Mouse (Mus musculus) layer of hippocampus, adult 11-12 months (tissue): Measurements from ENCODE around the gene Pitpnm2.

Source experiments
- DNase-seq: peaks from one replicate; pipeline ENCODE4 v3.0.0; 2022; ENCODE audit warnings: low spot score

The Pitpnm2 gene

DNA sequence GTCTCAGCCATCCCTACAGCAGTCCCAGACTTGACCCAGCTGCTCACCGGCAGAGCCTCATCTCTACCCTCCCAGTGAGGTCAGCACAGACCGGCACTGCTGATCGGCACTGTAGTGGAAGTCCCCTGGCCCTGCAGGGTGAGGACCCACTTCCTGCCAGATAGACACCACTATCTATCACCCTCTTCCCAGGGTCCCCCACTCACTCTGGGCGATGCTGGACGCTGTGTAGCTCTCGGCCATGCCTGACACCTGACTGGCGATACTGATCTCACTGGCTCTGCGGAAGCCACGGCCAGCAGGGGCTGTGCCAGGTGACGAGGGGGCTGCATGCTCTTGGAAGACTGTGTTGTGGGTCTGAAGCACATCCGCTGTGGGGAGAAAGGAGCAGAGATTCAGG, 124.5 kb downstream of the Pitpnm2 start:
- DNase-seq = no peak

DNA sequence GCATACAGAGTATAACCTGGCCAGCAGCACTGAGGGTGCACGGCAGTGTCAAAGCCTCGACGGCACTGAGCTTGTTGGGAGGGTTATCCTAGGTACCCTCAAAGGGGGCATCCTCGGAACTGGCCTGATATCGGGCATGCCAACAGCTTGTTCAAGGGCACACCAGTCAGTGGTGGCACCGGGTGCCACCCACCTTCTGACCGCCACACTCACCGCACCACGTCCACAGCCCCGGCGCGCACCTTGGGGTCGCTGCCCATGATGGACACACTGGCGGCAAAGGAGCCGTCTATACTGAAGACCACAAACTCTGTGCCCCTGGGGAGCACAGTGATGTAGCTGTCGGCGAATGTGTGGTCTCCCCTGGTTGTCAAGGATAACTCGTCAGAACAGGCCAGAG, 127.2 kb downstream of the Pitpnm2 start:
- no peak for DNase-seq

DNA sequence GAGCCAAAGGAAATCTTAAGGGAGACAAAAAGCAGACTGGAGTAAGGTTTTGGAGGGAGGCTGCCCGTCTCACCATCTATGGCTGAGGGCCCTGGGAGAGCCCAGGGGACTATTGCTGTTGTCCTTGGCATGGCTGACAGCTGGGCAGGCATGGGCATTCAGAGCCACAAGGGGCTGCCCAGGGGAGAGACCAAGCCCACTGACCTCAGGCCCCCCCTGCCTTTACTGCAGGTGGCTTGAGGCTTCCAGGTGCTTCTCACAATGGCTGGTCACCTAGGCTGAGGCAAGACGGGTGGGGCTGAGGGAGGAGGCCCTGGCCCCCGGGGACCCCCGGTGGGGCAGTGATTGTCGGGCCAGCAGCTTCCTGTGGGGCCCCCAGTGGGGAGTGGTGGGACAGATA, 130.4 kb downstream of the Pitpnm2 start:
- no peak for DNase-seq

DNA sequence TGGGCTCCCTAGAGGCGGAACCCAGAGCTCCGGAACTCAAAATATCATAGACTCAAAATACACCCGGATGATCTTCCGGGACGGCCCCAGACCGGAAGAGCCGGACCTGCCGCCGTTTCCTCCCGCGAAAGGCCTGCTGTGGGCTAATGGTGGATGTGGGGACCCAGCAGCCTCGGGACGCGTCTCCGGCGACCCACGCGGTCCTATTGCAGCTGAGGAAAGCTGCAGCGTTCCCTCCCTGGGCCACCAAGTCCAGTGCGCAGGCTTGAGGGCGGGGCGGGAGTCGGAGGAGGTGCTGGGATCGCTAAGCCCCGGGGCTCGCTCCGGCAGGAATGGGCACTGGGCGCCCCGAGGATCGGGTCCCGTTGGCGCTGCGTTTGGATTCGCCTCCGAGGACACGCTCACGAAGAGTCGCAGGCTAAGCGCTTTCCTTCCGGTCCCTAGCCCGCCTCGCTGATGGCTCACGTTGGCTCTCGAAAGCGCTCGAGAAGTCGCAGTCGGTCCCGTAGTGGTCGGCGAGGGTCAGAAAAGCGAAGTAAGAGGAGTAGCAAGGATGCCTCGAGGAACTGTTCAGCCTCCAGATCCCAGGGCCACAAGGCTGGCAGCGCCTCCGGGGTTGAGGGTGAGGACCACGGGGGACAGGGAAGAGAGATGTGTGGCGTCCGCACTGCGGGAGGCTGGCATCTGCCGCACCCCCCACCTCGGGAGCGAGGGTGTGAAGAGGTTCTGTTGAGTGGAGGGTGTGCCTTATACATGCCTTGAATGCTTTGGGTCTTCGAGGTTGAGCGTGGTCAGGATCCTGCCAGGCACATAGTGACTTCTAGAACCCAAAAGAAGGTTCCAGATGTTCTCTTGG, 133.3 kb downstream of the Pitpnm2 start, which contains the start of gene Arl6ip4:
Gene Arl6ip4 (plus strand): TSS at position 100 of the 856 bp plus-strand sequence.
- DNase-seq = peak; percentile 79

DNA sequence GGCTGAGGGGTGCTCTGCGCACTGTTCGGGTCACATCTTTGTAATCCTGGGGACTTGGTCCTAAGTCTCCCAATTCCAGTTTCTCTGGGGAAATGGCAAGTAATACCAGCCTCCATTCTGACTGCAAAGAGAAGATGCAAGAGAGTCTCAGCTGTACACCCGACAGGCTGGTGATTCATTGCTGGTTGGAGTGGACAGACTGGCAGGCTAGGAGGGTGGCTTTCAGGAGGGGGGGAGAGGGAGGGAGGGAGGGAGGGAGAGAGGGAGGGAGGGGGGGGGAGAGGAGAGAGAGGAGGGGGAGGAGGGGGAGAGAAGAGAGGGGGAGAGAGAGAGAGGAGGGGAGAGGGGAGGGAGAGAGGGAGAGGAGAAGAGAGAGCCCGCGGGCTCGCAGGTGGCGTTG, 134.0 kb downstream of the Pitpnm2 start:
- DNase-seq = no peak

DNA sequence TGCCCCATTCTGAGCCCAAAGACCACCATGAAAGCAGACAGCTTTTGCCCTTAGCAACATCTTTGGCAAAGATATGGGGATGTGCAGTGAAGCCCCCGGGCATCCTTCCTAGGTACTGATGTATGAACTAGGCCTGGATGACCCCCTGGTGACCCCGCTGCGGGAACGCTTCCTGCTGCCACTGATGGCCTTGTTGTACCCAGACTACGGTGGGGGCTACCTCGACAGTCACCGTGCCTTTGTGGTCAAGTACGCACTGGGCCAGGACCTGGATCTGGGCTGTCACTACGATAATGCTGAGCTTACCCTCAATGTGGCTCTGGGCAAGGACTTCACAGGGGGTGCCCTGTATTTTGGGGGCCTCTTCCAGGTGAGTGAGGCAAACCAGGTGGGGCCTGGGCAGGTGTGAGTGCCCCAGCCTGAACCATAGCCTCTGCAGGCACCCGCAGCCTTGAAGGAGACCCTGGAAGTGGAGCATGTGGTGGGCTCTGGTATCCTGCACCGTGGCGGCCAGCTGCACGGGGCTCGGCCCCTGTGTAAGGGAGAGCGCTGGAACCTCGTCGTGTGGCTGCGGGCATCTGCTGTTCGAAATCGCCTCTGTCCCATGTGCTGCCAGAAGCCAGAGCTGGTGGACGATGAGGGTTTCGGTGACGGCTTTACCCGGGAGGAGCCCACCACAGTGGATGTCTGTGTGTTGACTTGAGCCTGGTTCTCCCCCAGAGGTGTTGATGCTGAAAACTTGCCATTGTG, 135.1 kb downstream of the Pitpnm2 start:
- no peak for DNase-seq

DNA sequence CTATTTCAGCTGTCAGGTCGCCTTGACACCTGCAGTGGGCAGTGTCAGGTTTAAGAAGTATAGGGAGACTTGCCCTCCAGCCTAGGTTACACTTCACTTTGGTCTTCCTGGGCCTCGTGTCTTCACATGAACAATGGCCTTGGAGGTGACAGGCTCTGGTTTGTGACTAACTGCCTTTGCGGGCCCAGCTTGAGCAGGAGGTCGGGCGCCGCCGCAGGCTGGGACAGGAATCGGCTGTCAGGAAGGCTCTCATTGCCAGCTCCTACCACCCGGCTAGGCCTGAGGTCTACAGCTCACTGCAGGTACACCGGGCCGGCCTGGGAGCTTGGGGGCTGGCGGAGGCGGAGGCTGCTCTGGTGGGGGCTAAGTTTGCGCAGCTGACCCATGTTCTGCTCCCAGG, 136.5 kb downstream of the Pitpnm2 start:
- DNase-seq = peak; percentile 70

DNA sequence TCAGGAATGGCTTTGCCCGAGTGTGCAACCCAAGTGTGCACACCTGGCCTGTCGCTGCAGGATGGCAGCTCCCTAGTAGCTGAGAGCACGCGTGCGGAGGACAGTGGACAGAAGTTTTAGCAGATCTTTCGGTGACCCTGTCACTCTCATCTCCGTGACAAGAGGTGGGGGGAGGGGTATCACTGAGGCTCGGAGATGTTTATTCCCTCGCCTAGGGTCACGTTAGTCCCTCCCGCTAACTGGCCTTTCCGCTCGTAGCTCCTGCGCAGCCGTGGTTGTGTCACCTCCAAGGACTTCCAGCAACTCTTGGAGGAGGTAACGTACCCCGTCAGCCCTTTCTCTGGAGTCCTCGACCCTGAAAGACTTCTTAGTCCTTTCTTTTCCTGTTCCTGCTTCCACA, 137.0 kb downstream of the Pitpnm2 start:
- DNase-seq = no peak

DNA sequence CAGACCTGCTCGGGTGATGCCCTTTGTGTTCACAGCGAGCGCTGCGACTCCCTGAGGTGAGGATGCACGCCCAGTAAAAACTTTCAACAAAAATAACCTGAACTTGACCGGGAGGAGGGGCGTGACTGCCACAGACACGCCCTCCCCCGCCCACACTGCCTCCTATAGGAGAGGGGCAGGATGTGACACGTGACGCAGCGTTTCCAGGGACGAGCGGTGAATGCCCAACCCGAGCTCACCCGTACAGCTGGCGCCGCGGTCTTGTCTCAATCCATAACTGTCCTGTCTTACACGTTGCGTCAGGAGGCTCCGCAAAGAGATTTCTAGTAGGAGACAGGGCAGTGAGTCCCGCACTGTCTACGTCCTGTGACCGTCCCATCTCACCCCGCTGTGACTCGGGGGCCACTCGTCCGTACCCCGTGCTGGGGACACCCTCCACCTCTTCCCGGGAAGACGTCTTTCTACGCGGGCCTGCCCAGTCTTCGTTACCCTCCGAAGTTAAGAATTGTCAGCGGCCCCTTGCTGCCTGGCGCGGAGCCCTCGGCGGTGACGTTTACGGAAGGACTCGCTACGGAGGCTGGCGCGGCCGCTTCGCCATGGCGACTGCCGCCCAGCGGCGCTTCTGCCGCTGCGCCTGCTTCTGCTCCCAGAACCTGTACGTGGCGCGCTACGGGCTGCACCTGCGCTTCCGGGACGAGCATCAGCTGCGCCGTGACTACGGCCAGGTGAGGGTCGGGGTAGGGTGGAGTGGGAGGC, 137.6 kb downstream of the Pitpnm2 start, which contains the start of gene Ogfod2:
Gene Ogfod2 (plus strand): TSS at position 556 of the 756 bp plus-strand sequence.
- DNase-seq = peak; percentile 94

DNA sequence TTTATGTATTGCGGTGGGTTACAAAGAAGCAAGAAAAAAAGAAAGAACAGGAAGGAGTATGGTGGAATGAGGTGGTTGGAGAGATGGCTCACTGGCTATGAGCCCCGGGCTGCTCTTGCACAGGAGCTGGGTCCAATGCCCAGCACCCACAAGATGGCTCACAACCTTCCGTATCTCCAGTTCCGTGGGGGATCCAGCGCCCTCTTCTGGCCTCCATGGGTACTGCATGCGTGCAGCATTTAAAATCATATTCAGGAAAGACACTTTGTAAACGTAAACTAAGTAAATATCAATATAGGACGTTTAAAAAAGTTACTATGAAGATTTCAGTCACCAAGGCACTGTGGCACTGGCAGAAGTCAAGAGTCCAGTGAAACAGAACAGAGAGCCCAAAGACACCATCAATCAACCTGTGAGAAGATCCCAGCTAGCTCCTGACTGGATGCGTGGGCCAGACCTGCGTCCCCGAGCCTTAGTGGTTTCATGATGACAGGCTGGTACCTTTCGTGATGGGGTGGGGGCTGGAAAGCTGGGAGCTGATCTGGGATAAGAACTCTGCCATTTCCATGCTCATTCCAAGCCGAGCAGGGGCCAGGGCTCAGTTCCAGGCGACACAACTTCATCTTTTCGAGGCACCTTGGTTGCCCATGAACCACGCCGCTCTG, 138.4 kb downstream of the Pitpnm2 start:
- DNase-seq = peak; percentile 56

DNA sequence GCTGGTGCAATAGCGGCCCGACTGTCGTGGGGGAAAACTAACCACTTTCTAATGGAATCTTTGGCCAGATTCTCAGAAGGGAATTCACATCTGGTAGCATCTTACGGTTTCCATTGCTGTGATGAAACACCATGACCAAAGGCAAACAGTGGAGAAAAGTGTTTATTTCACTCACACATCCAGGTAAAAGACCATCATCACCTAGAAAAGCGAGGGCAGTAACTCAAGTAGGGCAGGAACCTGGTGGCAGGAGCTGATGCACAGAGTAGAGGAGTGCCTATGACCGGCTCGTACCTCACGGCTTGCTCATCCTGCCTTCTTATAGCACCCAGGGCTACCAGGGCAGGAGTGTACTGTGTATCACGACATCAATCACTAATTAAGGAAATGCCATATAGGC, 146.0 kb downstream of the Pitpnm2 start:
- no peak for DNase-seq

DNA sequence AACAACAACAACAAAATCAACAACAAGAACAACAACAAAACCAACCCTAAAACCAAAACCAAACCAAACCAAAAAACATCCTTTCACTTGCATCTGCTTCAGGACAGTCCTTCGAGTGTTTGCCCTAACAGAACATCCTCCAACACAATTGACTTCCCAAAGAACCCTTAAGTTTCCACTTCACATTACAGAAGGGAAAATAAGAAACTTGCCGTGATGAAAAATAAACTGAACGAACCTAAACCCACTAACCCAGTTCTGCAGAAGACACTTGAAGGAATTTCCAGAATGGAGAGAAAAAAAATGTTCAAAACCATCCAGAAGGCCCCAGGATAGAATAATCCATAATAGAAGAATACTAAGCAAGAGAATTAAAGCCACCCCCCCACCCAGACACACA, 146.5 kb downstream of the Pitpnm2 start:
- DNase-seq = no peak

DNA sequence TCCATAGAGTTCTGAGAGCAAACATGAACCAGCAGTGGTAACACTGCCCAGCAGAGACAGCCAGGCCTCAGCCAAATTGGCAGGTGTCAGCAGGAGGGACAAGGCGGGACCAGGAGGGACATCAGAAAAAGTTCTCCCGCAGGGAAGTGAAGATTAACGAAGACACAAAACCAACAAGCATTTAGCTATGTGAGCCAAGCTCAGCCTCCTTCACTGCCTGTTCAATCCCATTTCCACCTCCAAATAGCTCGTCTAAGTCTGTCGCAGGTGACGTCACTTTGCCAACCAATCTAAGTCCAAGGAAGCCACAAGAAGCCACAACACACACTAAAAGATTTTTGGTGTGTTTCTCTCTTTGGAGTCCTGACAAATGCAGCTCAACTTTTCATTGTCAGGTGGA, 147.2 kb downstream of the Pitpnm2 start:
- DNase-seq = no peak

DNA sequence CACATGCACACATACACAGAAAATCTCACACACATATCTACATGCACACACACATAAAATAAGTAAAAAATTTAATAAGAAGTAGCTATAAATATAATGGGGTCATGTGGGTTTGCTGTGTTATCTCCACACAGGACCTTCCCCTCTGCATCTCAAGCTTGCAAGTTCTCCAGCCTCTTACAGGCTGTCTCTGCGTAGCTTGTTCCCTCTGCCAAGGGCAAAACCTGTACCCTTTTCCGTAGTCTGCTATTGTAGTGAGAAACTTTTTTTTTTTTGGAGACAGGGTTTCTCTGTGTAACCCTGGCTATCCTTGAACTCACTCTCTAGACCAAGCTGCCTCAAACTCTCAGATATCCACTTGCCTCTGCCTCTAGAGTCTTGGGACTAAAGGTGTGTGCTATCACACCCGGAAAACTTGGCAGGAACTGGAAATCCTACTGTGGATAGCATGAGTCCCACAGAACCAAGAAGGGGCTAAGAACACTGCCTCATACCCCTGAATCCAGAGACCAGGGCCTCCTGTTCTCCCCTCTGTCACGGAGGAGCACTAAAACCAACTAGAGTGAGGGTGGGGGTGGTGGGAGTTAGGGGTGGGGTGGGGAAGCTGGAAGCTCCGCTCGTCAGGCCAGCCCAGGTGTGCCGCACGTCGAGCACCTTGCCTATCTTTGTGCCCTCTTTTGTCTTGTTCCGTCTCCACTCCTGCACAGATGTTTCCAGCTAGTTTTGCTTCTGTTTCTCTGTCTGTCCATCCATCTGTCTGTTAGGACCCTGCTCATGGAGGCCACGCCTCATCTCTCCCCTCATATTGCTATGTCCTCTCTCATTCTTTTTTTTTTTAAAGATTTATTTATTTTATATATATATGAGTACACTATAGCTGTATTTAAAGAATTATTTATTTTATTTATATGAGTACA, 149.2 kb downstream of the Pitpnm2 start:
- DNase-seq = no peak

DNA sequence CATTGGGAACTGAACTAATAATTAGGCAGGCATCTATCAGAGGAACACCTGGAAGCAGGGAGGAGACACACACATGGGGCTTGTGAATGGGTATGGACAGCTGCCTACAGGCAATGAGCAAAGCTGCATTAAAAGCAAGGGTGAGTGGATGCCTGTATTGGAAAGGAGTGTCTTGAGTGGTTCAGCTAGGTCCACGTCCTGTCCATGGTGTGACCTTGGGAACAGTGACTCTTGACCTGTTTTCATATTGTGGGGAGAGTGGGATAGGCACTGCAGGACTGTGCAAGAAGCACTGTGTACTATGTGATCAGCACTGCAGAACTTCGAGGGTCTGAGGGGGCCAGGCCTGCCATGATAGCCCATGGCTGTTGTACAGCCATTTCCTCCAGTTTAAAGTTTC, 150.6 kb downstream of the Pitpnm2 start:
- DNase-seq = no peak

DNA sequence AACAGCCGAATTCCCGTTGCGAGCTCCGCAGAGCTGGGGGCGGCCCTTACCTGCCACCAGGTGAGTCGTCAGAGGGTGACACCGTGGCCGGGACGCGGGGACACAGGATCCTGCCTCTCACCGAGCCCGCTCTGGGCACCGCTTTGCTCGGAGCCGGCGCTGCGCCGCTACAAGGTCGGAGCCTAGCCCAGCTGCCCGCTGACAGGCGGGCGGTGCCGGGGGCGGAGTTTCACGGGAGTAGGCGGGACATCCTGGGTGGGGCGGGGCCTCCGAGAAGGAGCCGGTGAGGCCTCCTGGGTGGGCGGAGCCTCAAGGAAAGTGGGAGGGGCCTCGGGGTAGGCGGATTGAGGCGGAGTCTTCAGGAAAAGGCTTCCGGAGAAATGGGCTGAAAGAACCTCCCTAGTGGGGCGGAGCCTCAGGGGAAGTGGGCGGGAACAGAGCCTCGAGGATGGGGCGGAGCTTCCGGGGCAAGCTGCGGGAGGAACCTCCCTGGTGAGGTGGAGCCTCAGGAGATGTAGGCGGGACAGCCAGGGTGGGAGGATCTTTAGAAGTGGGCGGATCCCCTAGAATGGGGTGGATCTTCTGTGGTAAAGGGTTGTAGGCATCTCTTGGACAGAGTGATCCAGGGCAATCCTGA, 153.8 kb downstream of the Pitpnm2 start, which contains the start of gene Abcb9:
Gene Abcb9 (minus strand): TSS at position 203 of the 637 bp plus-strand sequence.
- DNase-seq = peak; percentile 98

DNA sequence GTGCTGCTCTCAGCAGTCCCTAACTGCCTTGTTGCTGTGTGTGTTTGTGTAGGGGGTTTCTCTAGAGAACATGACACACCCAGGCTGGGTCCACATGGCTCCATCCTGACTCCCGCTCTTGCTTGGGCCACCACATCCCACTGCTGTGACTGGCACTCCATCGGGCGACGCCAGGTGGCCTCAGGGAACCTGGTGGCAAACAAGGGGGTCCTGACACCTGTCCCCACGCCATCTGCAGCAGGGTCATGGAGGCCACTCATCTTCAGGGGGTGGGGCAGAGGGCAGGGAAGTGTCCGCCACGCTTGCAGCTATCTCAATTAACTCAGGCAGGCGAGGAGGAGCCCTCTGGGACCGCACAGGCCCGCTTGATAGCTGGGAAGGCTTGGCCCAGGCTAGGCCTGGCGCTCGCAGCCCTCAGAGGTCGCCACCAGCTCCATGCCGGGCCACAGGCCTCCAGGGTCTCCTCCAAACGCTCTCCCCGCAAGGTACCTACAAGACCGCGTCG, 154.4 kb downstream of the Pitpnm2 start:
- peak; percentile 40 for DNase-seq

DNA sequence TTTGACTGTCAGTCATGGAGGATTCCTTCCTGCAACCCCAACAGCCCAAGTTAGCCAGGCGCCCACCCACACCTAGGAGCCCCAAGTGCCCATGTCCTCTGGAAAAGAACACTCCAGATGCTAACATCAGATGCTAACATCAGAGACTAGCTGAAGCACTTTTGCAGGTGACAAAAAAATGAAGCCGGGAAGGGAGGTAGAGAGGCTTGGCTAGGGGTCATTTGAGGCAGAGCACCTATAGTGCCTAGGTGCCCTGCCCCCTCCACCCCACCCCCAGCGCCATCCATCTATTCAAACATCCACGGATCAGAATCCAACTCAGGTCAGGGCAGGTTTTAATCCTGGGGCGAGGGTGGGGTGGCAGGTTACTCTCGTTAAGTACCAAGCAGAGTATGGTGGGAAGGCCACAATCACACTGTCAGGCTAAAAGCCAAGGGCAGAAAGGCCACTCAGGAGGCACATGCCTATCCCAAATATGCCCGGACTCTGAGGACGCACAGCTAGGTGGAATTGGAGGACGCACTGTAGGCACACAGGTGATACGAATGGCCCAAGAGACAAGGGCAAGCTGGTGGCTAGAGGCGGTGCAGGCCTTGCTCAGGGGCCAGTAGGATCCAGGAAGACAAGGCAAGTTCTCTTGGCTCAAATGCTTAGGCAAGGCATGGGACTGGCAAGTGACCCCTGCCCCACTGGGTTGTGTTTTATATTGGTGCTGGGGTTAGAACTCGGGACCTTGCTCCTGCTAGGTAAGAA, 155.5 kb downstream of the Pitpnm2 start:
- no peak for DNase-seq

DNA sequence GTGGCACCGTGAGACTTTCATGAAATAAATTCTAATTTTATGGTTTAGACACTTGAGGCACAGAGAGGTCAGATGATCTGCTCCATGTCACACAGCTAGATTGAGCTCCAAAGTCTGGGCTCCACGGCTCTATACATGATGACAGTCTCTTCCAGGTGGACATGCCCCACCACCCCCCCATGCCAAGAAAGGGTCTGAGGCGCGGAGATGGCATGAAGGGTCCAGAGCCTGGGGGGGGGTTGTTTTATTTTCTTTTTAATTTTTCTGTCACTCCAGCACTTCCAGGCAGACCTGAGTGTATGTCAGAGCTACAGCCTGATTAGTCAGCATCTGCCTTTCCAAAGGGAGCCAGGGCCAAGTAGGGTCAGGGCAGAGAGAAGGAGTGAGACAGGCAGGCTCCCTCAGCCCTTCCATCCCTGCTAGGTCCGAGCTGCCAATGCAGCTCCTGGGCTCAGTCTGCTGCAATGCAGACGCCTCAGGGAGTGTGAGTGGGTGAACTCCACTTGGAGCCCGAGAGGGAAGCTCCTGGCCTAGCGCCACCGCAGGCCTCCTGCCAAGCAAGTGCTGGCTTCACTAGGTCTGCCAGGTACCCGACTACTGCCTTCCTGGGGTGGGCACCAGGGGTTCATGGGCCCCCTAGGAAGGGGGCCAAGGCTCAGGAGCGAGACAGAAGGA, 156.3 kb downstream of the Pitpnm2 start:
- peak; percentile 74 for DNase-seq
